Mouse (Mus musculus): ENCODE results near the gene Gpr137b. TPM values are rescaled to one million over a fixed set of nuclear protein-coding genes. Genes with fewer than 3 reads are reported as not detected.
"Not testable (repeated sequence)": the region's sequence is repeated elsewhere in the genome, so short reads cannot be mapped to it uniquely, and the experiment has no call there.

Gene Gpr137b
- polyA plus RNA-seq (2014; fragmentation: Nextera tagmentation; extraction: Ambion mirVana): 11.6 and 12.0 TPM in 2 replicates

DNA sequence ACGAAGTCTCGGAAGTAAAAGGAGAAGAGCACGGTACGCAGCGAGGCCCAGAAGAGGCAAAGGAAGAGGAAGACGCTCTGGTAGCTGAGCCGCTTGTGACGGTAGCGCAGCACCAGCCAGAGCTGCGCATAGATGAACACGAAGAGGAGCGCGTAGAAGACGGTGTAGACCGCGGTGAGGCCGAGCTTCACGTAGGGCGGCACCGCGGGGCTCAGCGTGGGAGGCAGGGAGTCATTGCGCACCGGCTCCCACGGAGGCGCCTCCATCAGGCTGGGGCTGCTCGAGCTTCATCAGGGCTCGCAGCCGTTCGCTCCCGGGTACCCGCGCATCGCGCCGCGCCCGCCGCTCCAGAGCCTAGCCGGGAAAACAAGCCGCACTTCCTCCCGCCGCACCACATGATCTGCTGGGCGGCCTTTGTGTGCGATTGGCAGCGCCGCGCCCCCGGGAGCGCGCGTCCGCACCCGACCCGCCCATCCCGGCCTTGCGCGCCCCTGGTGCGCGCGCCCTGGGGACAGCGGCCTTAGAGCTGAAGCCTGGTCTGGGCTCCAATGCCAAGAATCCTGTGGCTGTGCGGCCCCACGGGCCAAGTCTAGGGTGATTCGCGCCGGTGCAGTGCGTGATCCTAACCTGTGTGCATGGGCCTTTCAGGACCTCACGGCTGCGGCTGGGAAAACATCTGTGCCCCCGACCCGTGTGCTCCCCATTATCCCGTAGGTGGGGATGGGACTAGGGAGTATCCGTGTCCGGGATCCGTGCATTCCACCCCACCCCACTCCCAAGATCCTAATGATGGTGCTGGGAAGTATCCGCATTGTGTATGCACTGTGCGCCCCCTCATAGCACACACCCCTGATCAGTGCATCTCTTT, at the start of gene Gpr137b:
Gene Gpr137b, minus strand, starts transcription at position 787 of the 868 bp plus-strand sequence.
- peak; percentile 93 for ATAC-seq (ENCODE audit: low read depth)
- WGBS: 5% methylated on average over 4 of the region's 78 CpGs
- Histone ChIP-seq H3K4me3 (ENCODE audit: low read depth, low read length) (peak within 1 kb of the TSS; percentile 34), H3K4me2 (ENCODE audit: low read depth, low read length) (peak within 1 kb of the TSS; percentile 52)
- not testable (repeated sequence) for H3K9ac ChIP-seq (ENCODE audit: low read depth, low read length); H3K4me1 ChIP-seq (ENCODE audit: control insufficient read depth, insufficient read depth, low read length); H3K27me3 ChIP-seq (replicated peaks; ENCODE audit: control insufficient read depth, insufficient read depth, low read length); H3K27ac ChIP-seq (replicated peaks; ENCODE audit: low read depth, low read length); H3K36me3 ChIP-seq (ENCODE audit: control insufficient read depth, insufficient read depth, low read length); H3K9me3 ChIP-seq (ENCODE audit: control insufficient read depth, low read length)
- DNase-seq (ENCODE audit: low spot score): peak; percentile 59

DNA sequence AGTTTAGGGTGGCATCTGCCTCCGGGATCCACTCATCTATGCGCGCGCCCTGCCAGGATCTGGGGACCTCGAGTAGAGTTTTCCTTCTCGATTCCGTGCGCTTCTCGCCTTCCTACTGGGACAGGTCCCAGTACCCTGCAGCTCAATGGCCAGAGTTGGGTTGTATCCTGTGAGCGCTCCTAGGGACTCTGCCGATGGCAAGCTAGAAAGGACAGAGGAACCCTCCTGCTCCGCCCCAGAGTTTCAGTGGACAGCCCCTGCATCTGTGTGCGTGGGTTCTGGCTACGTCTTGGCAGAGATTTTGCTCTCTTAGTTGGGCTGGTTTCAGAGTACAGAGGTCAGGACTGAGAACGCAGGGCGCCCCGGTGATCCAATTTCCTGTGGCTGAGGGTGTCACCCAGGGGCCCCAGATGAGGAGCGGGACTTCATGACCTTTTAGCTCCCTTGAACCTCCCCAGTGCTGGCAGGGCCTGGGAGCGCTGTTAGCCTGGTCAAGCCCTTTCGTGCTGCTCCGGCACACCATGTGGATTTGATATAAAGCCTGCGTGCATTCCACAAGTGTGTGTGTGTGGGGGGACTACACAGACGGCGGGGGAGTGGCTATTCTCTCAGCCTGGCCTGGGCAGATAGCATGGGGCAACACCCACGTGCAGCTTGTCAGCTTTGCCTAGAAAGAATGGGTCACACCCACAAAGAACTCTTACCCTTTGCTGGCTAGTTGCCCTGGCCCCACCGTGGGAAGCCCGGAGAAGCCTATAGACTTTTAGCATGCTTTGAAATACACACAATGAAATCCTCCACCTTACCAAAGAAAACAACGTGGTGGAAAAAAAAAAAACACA, 44.5 kb upstream of the Gpr137b start:
- H3K9ac ChIP-seq (ENCODE audit: low read depth, low read length); H3K9me3 ChIP-seq (ENCODE audit: control insufficient read depth, low read length); H3K27me3 ChIP-seq (replicated peaks; ENCODE audit: control insufficient read depth, insufficient read depth, low read length); H3K4me1 ChIP-seq (ENCODE audit: control insufficient read depth, insufficient read depth, low read length); H3K36me3 ChIP-seq (ENCODE audit: control insufficient read depth, insufficient read depth, low read length); H3K27ac ChIP-seq (replicated peaks; ENCODE audit: low read depth, low read length): not testable (repeated sequence)
- WGBS: 3% methylated on average over 9 of the region's 28 CpGs
- ATAC-seq (ENCODE audit: low read depth): 0 out of 2 replicates have a peak, but pooled peaks have one; percentile 51
- peak overlapping the region; percentile 40 for H3K4me2 ChIP-seq (ENCODE audit: low read depth, low read length)
- DNase-seq (ENCODE audit: low spot score): peak; percentile 23
- H3K4me3 ChIP-seq (ENCODE audit: low read depth, low read length): peak overlapping the region; percentile 24

DNA sequence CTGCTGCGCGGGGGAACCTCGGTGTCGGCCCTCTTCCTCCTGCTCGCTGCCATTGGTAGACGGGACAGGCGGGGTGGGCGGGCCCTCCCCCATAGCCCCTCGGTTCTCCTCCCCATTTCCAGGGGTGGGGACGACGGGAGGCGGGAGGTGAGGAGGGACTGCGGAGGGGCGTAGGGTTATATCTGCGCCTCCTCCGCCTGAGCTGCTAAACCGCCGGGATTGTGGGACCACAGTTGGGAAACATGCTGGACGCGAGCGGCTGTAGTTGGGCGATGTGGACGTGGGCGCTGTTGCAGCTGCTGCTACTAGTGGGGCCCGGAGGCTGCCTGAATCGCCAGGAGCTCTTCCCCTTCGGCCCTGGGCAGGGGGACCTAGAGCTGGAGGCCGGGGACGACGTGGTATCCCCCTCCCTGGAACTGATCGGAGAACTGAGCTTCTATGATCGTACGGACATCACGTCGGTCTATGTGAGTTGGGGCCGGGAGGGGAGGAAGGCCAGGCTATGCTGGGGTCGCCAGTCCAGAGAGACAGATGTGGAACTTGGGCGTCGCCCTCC, 43.7 kb upstream of the Gpr137b start, which contains the start of gene Nid1:
Gene Nid1, plus strand, starts transcription at position 92 of the 556 bp plus-strand sequence.
- DNase-seq (ENCODE audit: low spot score) (peak; percentile 42), ATAC-seq (ENCODE audit: low read depth) (peak; percentile 94)
- H3K27me3 ChIP-seq (replicated peaks; ENCODE audit: control insufficient read depth, insufficient read depth, low read length); H3K4me1 ChIP-seq (ENCODE audit: control insufficient read depth, insufficient read depth, low read length); H3K9me3 ChIP-seq (ENCODE audit: control insufficient read depth, low read length); H3K9ac ChIP-seq (ENCODE audit: low read depth, low read length); H3K36me3 ChIP-seq (ENCODE audit: control insufficient read depth, insufficient read depth, low read length); H3K27ac ChIP-seq (replicated peaks; ENCODE audit: low read depth, low read length): not testable (repeated sequence)
- Histone ChIP-seq H3K4me3 (ENCODE audit: low read depth, low read length) (peak within 1 kb of the TSS; percentile 28), H3K4me2 (ENCODE audit: low read depth, low read length) (peak within 1 kb of the TSS; percentile 40)
- WGBS: 0% methylated on average over 10 of the region's 39 CpGs

DNA sequence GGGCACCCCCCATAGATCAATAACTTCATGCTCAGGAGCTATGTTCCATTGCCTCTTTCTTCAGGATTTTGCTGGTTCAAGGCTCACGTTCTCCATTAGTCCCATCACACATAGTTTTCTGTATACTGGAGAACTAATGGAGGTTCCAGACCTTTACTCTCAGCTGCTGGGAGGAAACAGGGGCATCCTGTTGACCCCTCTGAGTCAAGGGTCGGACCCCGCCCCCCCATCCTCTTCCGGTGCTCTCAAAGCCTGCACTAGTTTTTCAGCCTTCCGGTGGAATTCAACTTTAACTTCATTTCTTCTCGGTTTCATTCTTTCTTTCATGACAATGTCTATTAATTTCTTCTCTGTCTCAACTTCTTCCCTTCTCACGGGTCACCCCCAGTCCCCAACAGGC, 42.3 kb upstream of the Gpr137b start:
- H3K9ac ChIP-seq (ENCODE audit: low read depth, low read length); ATAC-seq (ENCODE audit: low read depth); H3K27me3 ChIP-seq (replicated peaks; ENCODE audit: control insufficient read depth, insufficient read depth, low read length); DNase-seq (ENCODE audit: low spot score); H3K36me3 ChIP-seq (ENCODE audit: control insufficient read depth, insufficient read depth, low read length); H3K27ac ChIP-seq (replicated peaks; ENCODE audit: low read depth, low read length); H3K9me3 ChIP-seq (ENCODE audit: control insufficient read depth, low read length); H3K4me3 ChIP-seq (ENCODE audit: low read depth, low read length); H3K4me1 ChIP-seq (ENCODE audit: control insufficient read depth, insufficient read depth, low read length); H3K4me2 ChIP-seq (ENCODE audit: low read depth, low read length): not testable (repeated sequence)
- WGBS: 54% methylated on average over 4 of the region's 7 CpGs

DNA sequence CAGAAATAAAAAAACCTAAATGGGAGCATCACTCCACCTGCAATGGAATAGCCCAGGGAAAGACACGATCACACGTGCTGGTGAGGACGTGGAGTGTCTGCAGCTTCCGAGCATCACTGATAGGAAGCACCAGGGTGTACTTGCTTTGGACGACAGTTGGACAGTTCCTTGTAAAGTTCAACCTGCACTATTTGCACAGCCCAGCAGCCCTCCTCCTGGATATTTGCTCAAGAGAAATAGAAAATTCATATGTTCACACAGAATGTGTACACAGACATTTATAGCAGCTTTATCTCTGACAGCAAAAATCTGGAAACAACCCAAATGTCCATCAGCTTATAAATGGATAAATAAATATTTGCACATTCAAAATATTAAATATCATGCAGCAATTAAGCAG, 29.5 kb upstream of the Gpr137b start:
- not testable (repeated sequence) for H3K9me3 ChIP-seq (ENCODE audit: control insufficient read depth, low read length); H3K36me3 ChIP-seq (ENCODE audit: control insufficient read depth, insufficient read depth, low read length); DNase-seq (ENCODE audit: low spot score); H3K4me2 ChIP-seq (ENCODE audit: low read depth, low read length); H3K27me3 ChIP-seq (replicated peaks; ENCODE audit: control insufficient read depth, insufficient read depth, low read length); ATAC-seq (ENCODE audit: low read depth); H3K4me3 ChIP-seq (ENCODE audit: low read depth, low read length); H3K9ac ChIP-seq (ENCODE audit: low read depth, low read length); H3K27ac ChIP-seq (replicated peaks; ENCODE audit: low read depth, low read length); H3K4me1 ChIP-seq (ENCODE audit: control insufficient read depth, insufficient read depth, low read length)
- WGBS: 67% methylated on average over 1 of the region's 5 CpGs

- H3K9ac ChIP-seq (ENCODE audit: low read depth, low read length); DNase-seq (ENCODE audit: low spot score); H3K4me1 ChIP-seq (ENCODE audit: control insufficient read depth, insufficient read depth, low read length); ATAC-seq (ENCODE audit: low read depth); H3K27ac ChIP-seq (replicated peaks; ENCODE audit: low read depth, low read length); H3K4me2 ChIP-seq (ENCODE audit: low read depth, low read length); H3K9me3 ChIP-seq (ENCODE audit: control insufficient read depth, low read length); H3K4me3 ChIP-seq (ENCODE audit: low read depth, low read length); H3K36me3 ChIP-seq (ENCODE audit: control insufficient read depth, insufficient read depth, low read length); H3K27me3 ChIP-seq (replicated peaks; ENCODE audit: control insufficient read depth, insufficient read depth, low read length): not testable (repeated sequence)
- WGBS: 86% methylated on average over 6 of the region's 12 CpGs
These were observed 25.0 kb upstream of the Gpr137b start for GRCm38 (mm10) chr13:13418859-13419258.

DNA sequence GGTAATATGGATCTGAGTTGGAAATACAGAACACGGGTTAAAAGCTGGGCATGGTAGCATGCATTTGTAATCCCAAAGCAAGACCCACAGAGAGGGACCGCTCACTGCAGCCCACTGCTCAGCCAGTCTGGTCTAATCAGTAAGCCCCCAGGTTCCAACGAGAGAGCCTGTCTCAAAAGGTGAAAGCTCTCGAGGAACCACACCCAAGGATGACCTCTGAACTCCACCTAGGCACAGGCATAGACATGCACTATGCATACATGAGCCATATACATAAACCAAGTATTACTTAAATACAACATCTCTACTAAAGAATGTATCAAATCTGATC, 22.2 kb upstream of the Gpr137b start:
- not testable (repeated sequence) for H3K9ac ChIP-seq (ENCODE audit: low read depth, low read length); H3K4me1 ChIP-seq (ENCODE audit: control insufficient read depth, insufficient read depth, low read length); DNase-seq (ENCODE audit: low spot score); H3K27me3 ChIP-seq (replicated peaks; ENCODE audit: control insufficient read depth, insufficient read depth, low read length); H3K9me3 ChIP-seq (ENCODE audit: control insufficient read depth, low read length); H3K36me3 ChIP-seq (ENCODE audit: control insufficient read depth, insufficient read depth, low read length); H3K4me3 ChIP-seq (ENCODE audit: low read depth, low read length); H3K4me2 ChIP-seq (ENCODE audit: low read depth, low read length); H3K27ac ChIP-seq (replicated peaks; ENCODE audit: low read depth, low read length)
- 68% methylated on average over 2 of the region's 4 CpGs for WGBS
- 0 out of 2 replicates have a peak, but pooled peaks have one; percentile 26 for ATAC-seq (ENCODE audit: low read depth)

- H3K4me3 ChIP-seq (ENCODE audit: low read depth, low read length); H3K27ac ChIP-seq (replicated peaks; ENCODE audit: low read depth, low read length); H3K27me3 ChIP-seq (replicated peaks; ENCODE audit: control insufficient read depth, insufficient read depth, low read length); H3K4me1 ChIP-seq (ENCODE audit: control insufficient read depth, insufficient read depth, low read length); H3K9ac ChIP-seq (ENCODE audit: low read depth, low read length); H3K36me3 ChIP-seq (ENCODE audit: control insufficient read depth, insufficient read depth, low read length); H3K9me3 ChIP-seq (ENCODE audit: control insufficient read depth, low read length): not testable (repeated sequence)
- WGBS: 41% methylated on average over 22 of the region's 23 CpGs
- peak; percentile 34 for DNase-seq (ENCODE audit: low spot score)
- ATAC-seq (ENCODE audit: low read depth): peak; percentile 65; the same call in 1 of the 2 replicates
- H3K4me2 ChIP-seq (ENCODE audit: low read depth, low read length): peak overlapping the region; percentile 19; the same call in 1 of the 2 replicates
These were observed 21.5 kb upstream of the Gpr137b start for GRCm38 (mm10) chr13:13415120-13416006.
